Mouse (Mus musculus): ENCODE measurements at regions not wholly inside any gene's neighbourhood (a gene's known extent, or its start where the extent isn't known, plus 50 kb on each side); places are given as distances from the start of the nearest gene placed in this dataset.

- Histone ChIP-seq H3K9ac (ENCODE audit: insufficient read depth, low read depth) (no peak overlapping the region), H3K27me3 (replicated peaks) (no peaks in the 10 kb centered on the region), H3K4me3 (replicated peaks in 1 of 3; ENCODE audit: low read depth in 2 of 3, low read length in 2 of 3, poor library complexity in 1 of 3) (no peak overlapping the region), H3K9me3 (replicated peaks; ENCODE audit: low read length) (peaks cover 76% of the 10 kb centered on the region), H3K36me3 (replicated peaks in 1 of 2; ENCODE audit: control insufficient read depth in 1 of 2, insufficient read depth in 1 of 2, low read length in 1 of 2) (no peaks in the 10 kb centered on the region), H3K4me2 (ENCODE audit: insufficient read depth, low read depth, poor library complexity, severe bottlenecking) (no peak overlapping the region), H3K27ac (ENCODE audit: insufficient read depth, low read depth) (no peak overlapping the region), H3K79me2 (replicated peaks; ENCODE audit: control insufficient read depth, extremely low read depth, insufficient read depth, poor library complexity, severe bottlenecking) (no peaks in the 10 kb centered on the region), H3K4me1 (ENCODE audit: control insufficient read depth in 1 of 2, insufficient read depth in 2 of 2) (no peaks in the 10 kb centered on the region)
- DNase-seq (ENCODE audit: extremely low read depth) = no peak
- dilution Hi-C loops (cut with MboI; ENCODE audit: extremely low pct_ligation_motif_present, extremely low pct_unique_long_range_greater_than_20kb, low sequenced_read_pairs) = no loop called here
- in situ Hi-C loops (cut with MboI; ENCODE audit: low pct_ligation_motif_present, low pct_unique_long_range_greater_than_20kb, low sequenced_read_pairs) = no loop called here
- TF ChIP-seq E2F4 (IDR thresholded peaks at IDR 0.05; ENCODE audit: insufficient replicate concordance, low read depth, low read length) (no peak), MAZ (IDR thresholded peaks at IDR 0.05; ENCODE audit: low read depth, low read length) (no peak), NELFE (IDR thresholded peaks at IDR 0.05; ENCODE audit: low read depth, low read length) (no peak), MAFK (IDR thresholded peaks at IDR 0.05; ENCODE audit: insufficient replicate concordance, low read length) (no peak), TBP (conservative IDR thresholded peaks at IDR 0.05; ENCODE audit: low read depth, low read length) (no peak), NRF1 (IDR thresholded peaks at IDR 0.05; ENCODE audit: low read depth, low read length) (no peak), EP300 (IDR thresholded peaks at IDR 0.05; ENCODE audit: low read length) (no peak), ZMIZ1 (IDR thresholded peaks at IDR 0.05; ENCODE audit: low read depth, low read length) (no peak), UBTF (IDR thresholded peaks at IDR 0.05; ENCODE audit: low read depth, low read length) (no peak), KAT2A (IDR thresholded peaks at IDR 0.05; ENCODE audit: insufficient replicate concordance, low read length) (no peak), CHD1 (IDR thresholded peaks at IDR 0.05; ENCODE audit: low read depth, low read length) (no peak), BHLHE40 (IDR thresholded peaks at IDR 0.05; ENCODE audit: low read depth, low read length) (no peak), ELF1 (IDR thresholded peaks at IDR 0.05; ENCODE audit: low read depth, low read length) (no peak), HCFC1 (IDR thresholded peaks at IDR 0.05; ENCODE audit: low read depth, low read length) (no peak), USF1 (IDR thresholded peaks at IDR 0.05; ENCODE audit: low read depth, low read length) (no peak), MYC (IDR thresholded peaks at IDR 0.05; ENCODE audit: low read depth, low read length) (no peak), ZKSCAN1 (IDR thresholded peaks at IDR 0.05; ENCODE audit: borderline replicate concordance, low read depth, low read length) (no peak), CHD2 (IDR thresholded peaks at IDR 0.05; ENCODE audit: low read length) (no peak), RAD21 (IDR thresholded peaks at IDR 0.05; ENCODE audit: low read depth, low read length) (no peak), USF2 (conservative IDR thresholded peaks at IDR 0.05; ENCODE audit: low read depth, low read length) (no peak)
Measured at GRCm38 (mm10) chr13:58686822-58687221, 76.1 kb upstream of the Slc28a3 start.

GRCm38 (mm10) chr13:58687609-58688008 is 76.9 kb upstream of the Slc28a3 start:
- Histone ChIP-seq H3K4me2 (ENCODE audit: insufficient read depth, low read depth, poor library complexity, severe bottlenecking) (no peak overlapping the region), H3K36me3 (replicated peaks in 1 of 2; ENCODE audit: control insufficient read depth in 1 of 2, insufficient read depth in 1 of 2, low read length in 1 of 2) (no peaks in the 10 kb centered on the region), H3K27me3 (replicated peaks) (no peaks in the 10 kb centered on the region), H3K9ac (ENCODE audit: insufficient read depth, low read depth) (no peak overlapping the region), H3K4me1 (ENCODE audit: control insufficient read depth in 1 of 2, insufficient read depth in 2 of 2) (no peaks in the 10 kb centered on the region), H3K79me2 (replicated peaks; ENCODE audit: control insufficient read depth, extremely low read depth, insufficient read depth, poor library complexity, severe bottlenecking) (no peaks in the 10 kb centered on the region), H3K9me3 (replicated peaks; ENCODE audit: low read length) (peaks cover 76% of the 10 kb centered on the region), H3K4me3 (replicated peaks in 1 of 3; ENCODE audit: low read depth in 2 of 3, low read length in 2 of 3, poor library complexity in 1 of 3) (no peak overlapping the region), H3K27ac (ENCODE audit: insufficient read depth, low read depth) (no peak overlapping the region)
- TF ChIP-seq MYC (IDR thresholded peaks at IDR 0.05; ENCODE audit: low read depth, low read length) = no peak
- TF ChIP-seq SIN3A (IDR thresholded peaks at IDR 0.05; ENCODE audit: low read length) = no peak
- TF ChIP-seq ZMIZ1 (IDR thresholded peaks at IDR 0.05; ENCODE audit: low read depth, low read length) = no peak
- TF ChIP-seq IRF4 (IDR thresholded peaks at IDR 0.05; ENCODE audit: low read depth, low read length) = no peak
- no peak for TF ChIP-seq PAX5 (IDR thresholded peaks at IDR 0.05; ENCODE audit: low read length)
- no peak for TF ChIP-seq USF1 (IDR thresholded peaks at IDR 0.05; ENCODE audit: low read depth, low read length)
- TF ChIP-seq CHD1 (IDR thresholded peaks at IDR 0.05; ENCODE audit: low read depth, low read length) = no peak
- TF ChIP-seq JUND (conservative IDR thresholded peaks at IDR 0.05; ENCODE audit: low read depth, low read length) = no peak
- no peak for TF ChIP-seq HCFC1 (IDR thresholded peaks at IDR 0.05; ENCODE audit: low read depth, low read length)
- TF ChIP-seq EP300 (IDR thresholded peaks at IDR 0.05; ENCODE audit: low read length) = no peak
- TF ChIP-seq POLR2AphosphoS2 (IDR thresholded peaks at IDR 0.05; ENCODE audit: low read depth, low read length) = no peak
- TF ChIP-seq ZKSCAN1 (IDR thresholded peaks at IDR 0.05; ENCODE audit: borderline replicate concordance, low read depth, low read length) = no peak
- TF ChIP-seq CTCF (conservative IDR thresholded peaks at IDR 0.05 in 1 of 2, IDR thresholded peaks at IDR 0.05 in 1 of 2; ENCODE audit: low read depth in 2 of 2, low read length in 2 of 2) = no peak
- TF ChIP-seq MEF2A (IDR thresholded peaks at IDR 0.05; ENCODE audit: borderline replicate concordance, low read depth, low read length) = no peak
- TF ChIP-seq NELFE (IDR thresholded peaks at IDR 0.05; ENCODE audit: low read depth, low read length) = no peak
- no peak for TF ChIP-seq MAX (IDR thresholded peaks at IDR 0.05; ENCODE audit: low read length)
- TF ChIP-seq UBTF (IDR thresholded peaks at IDR 0.05; ENCODE audit: low read depth, low read length) = no peak
- TF ChIP-seq RCOR1 (conservative IDR thresholded peaks at IDR 0.05; ENCODE audit: low read depth, low read length) = no peak
- TF ChIP-seq MAFK (IDR thresholded peaks at IDR 0.05; ENCODE audit: insufficient replicate concordance, low read length) = no peak
- TF ChIP-seq BHLHE40 (IDR thresholded peaks at IDR 0.05; ENCODE audit: low read depth, low read length) = no peak
- in situ Hi-C loops (cut with MboI; ENCODE audit: low pct_ligation_motif_present, low pct_unique_long_range_greater_than_20kb, low sequenced_read_pairs) = no loop called here
- dilution Hi-C loops (cut with MboI; ENCODE audit: extremely low pct_ligation_motif_present, extremely low pct_unique_long_range_greater_than_20kb, low sequenced_read_pairs) = no loop called here
- DNase-seq (ENCODE audit: extremely low read depth) = no peak
